Mouse (Mus musculus) thymus, adult 2 months (tissue): ENCODE results near the gene Hist1h3i. TPM values are rescaled to one million over a fixed set of nuclear protein-coding genes. Genes with fewer than 3 reads are reported as not detected.
"Not testable (repeated sequence)": the region's sequence is repeated elsewhere in the genome, so short reads cannot be mapped to it uniquely, and the experiment has no call there.

ENCODE experiments used
- DNase-seq: peaks from one replicate; pipeline ENCODE4 v3.0.0; 2021
- H3K27ac ChIP-seq: fragments of 200-500 bp; 2 replicates; pipeline ENCODE4 v1.5.1; 2012; ENCODE audit warnings: low read length, control low read depth; ENCODE audit not compliant: control insufficient read depth, insufficient read depth
- H3K27me3 ChIP-seq: fragments of 200-500 bp; 2 replicates; pipeline ENCODE4 v1.6.1; 2012; ENCODE audit warnings: mild to moderate bottlenecking, low read length, moderate library complexity, mixed read lengths; ENCODE audit not compliant: control insufficient read depth, insufficient read depth
- H3K36me3 ChIP-seq: fragments of 200-500 bp; 2 replicates; pipeline ENCODE4 v1.6.1; 2012; ENCODE audit warnings: mild to moderate bottlenecking, low read length, moderate library complexity; ENCODE audit not compliant: control insufficient read depth, insufficient read depth
- H3K4me1 ChIP-seq: fragments of 200-500 bp; replicated peaks from 2 replicates; pipeline ENCODE4 v1.6.1; 2012; ENCODE audit warnings: low read length; ENCODE audit not compliant: control insufficient read depth, insufficient read depth
- H3K4me3 ChIP-seq: fragments of 200-500 bp; 2 replicates; pipeline ENCODE4 v1.5.1; 2012; ENCODE audit warnings: mild to moderate bottlenecking, low read length, control low read depth, moderate library complexity; ENCODE audit not compliant: control insufficient read depth, insufficient read depth
- CTCF ChIP-seq: fragments of 200-500 bp; IDR thresholded peaks from 2 replicates; pipeline ENCODE4 v1.5.1; 2012; ENCODE audit warnings: mild to moderate bottlenecking, control low read depth, low read length, moderate library complexity, borderline replicate concordance; ENCODE audit not compliant: control insufficient read depth, poor library complexity, insufficient read depth; ENCODE audit errors: extremely low read depth
- POLR2A ChIP-seq: fragments of 200-500 bp; IDR thresholded peaks from 2 replicates; pipeline ENCODE4 v1.6.1; 2012; ENCODE audit warnings: mild to moderate bottlenecking, low read length, control low read depth, moderate library complexity; ENCODE audit not compliant: control insufficient read depth, poor library complexity, insufficient read depth; ENCODE audit errors: extremely low read depth
- WGBS: fragments of 180-500 bp; shearing (Covaris S2); methylation state at CpG from one replicate; pipeline ENCODE4 v1.1.7; 2018; 5-methylcytosine and 5-hydroxymethylcytosine counted together
- polyA plus RNA-seq: library from polyadenylated mRNA; depleted of rRNA; stranded (reverse); fragments of >200 nt; gene quantifications from 2 replicates; pipeline ENCODE4 v1.2.3, GENCODE M21; 2012

The Hist1h3i gene
- polyA plus RNA-seq, 1 experiment: 650 TPM

DNA sequence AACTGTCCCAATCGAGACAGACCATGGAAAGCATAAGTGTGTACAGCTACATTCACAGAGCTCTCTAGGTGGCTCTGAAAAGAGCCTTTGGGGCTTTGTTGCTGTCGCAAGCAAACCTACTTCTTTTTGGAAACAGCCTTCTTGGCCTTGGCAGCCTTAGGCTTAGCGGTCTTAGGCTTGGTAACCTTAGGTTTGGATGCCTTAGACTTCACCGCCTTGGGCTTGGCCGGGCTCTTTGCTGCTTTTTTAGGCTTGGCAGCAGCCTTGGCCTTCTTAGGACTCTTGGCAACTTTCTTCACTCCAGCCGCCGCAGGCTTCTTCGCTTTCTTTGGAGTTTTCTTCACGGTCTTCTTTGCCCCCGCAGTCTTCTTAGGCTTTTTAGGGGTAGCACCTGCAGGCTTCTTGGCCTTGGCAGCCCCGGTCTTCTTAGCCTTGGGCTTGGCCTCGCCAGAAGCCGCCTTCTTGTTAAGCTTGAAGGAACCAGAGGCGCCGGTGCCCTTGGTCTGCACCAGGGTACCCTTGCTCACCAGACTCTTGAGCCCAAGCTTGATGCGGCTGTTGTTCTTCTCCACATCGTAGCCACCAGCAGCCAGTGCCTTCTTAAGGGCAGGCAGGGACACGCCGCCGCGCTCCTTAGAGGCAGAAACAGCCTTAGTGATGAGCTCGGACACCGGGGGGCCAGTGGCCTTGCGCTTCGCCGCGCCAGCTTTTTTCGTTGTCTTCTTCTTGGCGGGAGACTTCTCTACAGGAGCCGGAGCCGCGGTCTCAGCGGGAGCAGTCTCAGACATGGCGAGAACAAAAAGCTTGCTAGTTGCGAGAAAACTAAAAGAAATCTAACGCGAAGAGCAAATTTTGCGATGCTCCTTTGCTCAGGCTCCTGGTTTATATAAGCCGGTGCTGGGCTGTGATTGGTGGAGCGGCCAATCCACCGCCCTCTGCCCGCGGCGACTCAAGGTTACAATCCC is 3.1 kb downstream of the Hist1h3i start, which contains the start of gene Hist1h1b:
Gene Hist1h1b (minus strand): TSS at position 859 of the 965 bp plus-strand sequence.
- Histone ChIP-seq H3K27me3 (no peaks in the 10 kb centered on the region), H3K36me3 (no peaks in the 10 kb centered on the region), H3K4me3 (peak within 1 kb of the TSS; percentile 71), H3K4me1 (peaks cover 14% of the 10 kb centered on the region), H3K27ac (peak within 1 kb of the TSS; percentile 93)
- peak; percentile 77 for DNase-seq
- WGBS: under 1% methylated on average over 44 of the region's 44 CpGs
- TF ChIP-seq CTCF: no peak
- peak; percentile 77 for TF ChIP-seq POLR2A

DNA sequence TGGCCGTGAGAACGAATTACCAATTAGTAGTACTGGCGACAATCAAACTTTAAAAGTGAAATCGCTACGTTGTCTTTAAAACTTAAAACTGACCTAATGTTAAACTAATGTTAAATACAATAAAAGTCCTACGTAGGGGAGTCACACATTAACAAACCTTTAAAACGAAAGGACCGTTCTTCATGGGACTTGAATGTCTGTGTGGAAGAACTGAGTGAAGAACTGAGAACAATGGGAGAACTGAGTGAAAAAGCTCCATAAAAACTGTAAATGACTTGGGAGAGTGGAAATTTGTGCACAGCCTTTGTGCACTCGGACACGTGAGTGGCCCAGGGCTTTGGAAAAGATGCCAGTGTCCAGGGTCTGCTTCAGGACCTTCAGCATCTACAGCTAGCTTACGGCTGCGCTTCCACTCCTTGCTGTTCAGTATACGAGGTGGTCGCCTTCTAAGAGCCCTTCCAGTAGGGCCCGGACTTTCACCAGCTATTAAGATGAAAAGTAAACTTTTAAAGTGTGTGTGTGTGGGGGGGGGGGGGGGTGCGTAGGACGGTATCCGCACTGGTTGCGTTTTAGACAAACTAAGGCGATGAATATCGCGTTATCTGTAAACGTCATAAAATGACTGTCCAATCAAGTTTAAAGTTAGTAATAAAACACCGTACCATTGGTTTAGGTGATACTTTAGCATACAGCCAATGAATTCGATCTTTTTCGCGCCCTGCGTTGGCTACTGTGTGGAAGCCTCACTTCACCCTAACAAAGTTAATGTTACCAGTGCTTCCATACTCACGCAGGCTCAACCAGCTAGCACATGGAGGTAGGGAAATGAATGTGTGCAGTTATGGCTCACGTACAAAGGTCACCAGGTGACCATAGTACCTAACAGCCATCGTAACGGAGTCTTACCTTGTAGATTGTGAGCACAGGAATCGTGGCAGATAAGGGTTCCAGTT is 4.1 kb downstream of the Hist1h3i start:
- H3K4me1 ChIP-seq: peaks cover 12% of the 10 kb centered on the region
- TF ChIP-seq POLR2A: no peak
- H3K27ac ChIP-seq: peak overlapping the region; percentile 93
- peak; percentile 73 for DNase-seq
- H3K36me3 ChIP-seq: no peaks in the 10 kb centered on the region
- WGBS: 2% methylated on average over 33 of the region's 33 CpGs
- peak overlapping the region; percentile 77 for H3K4me3 ChIP-seq
- no peaks in the 10 kb centered on the region for H3K27me3 ChIP-seq

DNA sequence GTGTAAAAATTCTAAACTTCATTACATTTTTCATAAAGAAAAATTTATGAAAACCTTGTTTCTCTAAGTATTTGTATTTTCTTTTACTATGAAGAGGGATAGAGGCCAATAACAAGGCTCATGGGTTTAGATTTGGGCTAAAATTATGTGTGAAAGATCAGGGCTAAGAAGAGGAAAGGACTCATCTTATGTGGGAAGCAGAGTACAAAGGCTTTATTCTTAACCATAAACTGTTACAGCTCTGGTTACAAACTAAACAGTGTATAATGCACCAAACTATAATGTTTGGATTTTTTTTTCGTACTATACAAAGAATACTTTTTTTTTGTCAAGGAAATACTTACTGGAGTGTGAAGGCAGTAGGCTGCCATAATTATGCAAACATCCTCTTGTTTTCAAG is 27.5 kb downstream of the Hist1h3i start:
- H3K4me1 ChIP-seq: peaks cover 3% of the 10 kb centered on the region; the same call in 1 of the 2 replicates
- DNase-seq: no peak
- no peaks in the 10 kb centered on the region for H3K36me3 ChIP-seq
- no peak overlapping the region for H3K27ac ChIP-seq
- no peaks in the 10 kb centered on the region for H3K27me3 ChIP-seq
- no peak overlapping the region for H3K4me3 ChIP-seq
- 70% methylated on average over 1 of the region's 1 CpGs for WGBS
- no peak for TF ChIP-seq POLR2A
- no peak for TF ChIP-seq CTCF

DNA sequence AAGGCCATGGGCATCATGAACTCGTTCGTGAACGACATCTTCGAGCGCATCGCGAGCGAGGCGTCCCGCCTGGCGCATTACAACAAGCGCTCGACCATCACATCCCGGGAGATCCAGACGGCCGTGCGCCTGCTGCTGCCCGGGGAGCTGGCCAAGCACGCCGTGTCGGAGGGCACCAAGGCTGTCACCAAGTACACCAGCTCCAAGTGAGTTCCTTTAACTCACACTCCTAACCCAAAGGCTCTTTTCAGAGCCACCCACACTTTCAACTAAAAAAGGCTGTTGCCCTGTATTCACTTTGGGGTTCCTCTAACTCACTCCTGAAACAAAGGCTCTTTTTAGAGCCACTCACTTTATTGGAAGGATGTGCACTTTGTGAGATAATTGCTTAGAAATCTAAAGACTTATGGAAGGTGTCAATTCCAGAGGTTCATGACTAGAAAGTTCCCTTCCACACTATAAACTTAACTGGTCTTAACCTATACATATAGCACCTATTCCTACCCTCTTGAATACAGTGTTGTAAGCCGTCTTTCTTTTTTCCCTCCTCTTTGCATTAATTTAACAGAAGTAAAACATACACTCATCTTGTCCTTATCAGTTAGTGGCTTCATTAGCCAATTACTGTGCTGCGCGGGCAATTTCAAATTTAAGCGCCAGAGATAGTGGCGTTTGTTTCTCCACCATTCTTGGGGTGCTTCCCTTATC is 28.7 kb downstream of the Hist1h3i start:
- WGBS: under 1% methylated on average over 25 of the region's 26 CpGs
- DNase-seq: peak; percentile 42
- H3K27ac ChIP-seq: peak overlapping the region; percentile 90
- H3K27me3 ChIP-seq, H3K36me3 ChIP-seq, H3K4me1 ChIP-seq: not testable (repeated sequence)
- peak overlapping the region; percentile 49 for H3K4me3 ChIP-seq

DNA sequence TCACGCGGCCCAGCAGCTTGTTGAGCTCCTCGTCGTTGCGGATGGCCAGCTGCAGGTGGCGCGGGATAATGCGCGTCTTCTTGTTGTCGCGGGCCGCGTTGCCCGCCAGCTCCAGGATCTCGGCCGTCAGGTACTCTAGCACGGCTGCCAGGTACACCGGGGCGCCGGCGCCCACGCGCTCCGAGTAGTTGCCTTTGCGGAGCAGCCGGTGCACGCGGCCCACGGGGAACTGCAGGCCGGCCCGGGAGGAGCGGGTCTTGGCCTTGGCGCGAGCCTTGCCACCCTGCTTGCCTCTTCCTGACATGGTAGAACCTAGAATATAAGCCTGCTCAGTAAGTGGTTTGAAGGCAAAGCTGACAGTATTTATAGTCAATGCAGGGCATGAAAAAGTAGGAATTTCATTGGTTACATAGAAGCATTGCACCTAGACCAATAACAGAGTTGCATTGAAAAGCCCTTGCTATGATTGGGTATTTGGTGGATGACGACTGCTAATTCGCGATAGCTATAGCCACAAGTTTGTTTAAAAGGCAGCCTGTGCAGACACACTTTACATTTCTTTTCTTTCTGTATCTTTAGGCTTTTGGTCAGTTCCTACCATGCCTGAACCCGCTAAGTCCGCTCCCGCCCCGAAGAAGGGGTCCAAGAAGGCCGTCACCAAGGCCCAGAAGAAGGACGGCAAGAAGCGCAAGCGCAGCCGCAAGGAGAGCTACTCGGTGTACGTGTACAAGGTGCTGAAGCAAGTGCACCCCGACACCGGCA is 29.5 kb downstream of the Hist1h3i start, which contains the start of the genes Hist1h2ak and Hist1h2bn:
Gene Hist1h2ak (minus strand): TSS at position 304 of the 762 bp plus-strand sequence.
Gene Hist1h2bn (plus strand): TSS at position 600 of the 762 bp plus-strand sequence.
- peak within 1 kb of the TSS; percentile 94 for H3K27ac ChIP-seq
- DNase-seq: peak; percentile 78
- peak; percentile 68; the same call in 1 of the 2 replicates for TF ChIP-seq POLR2A
- not testable (repeated sequence) for H3K27me3 ChIP-seq, H3K4me1 ChIP-seq, H3K36me3 ChIP-seq
- under 1% methylated on average over 50 of the region's 50 CpGs for WGBS
- peak within 1 kb of the TSS; percentile 69 for H3K4me3 ChIP-seq
